Mouse (Mus musculus) forebrain, embryonic 11.5 days (tissue): ENCODE data around the gene Rarg. TPM values are rescaled to one million over a fixed set of nuclear protein-coding genes. Genes with fewer than 3 reads are reported as not detected.
A peak's percentile ranks its signal among the peaks of the same experiment; 100 is the strongest.

Experiments
- ATAC-seq: fragments of 200-750 bp; cut with Nextera tagmentation; replicated peaks from 2 replicates; pipeline ENCODE4 v1.8.0; 2017; ENCODE audit warnings: moderate TSS enrichment; ENCODE audit not compliant: low FRiP score
- DNase-seq: peaks from one replicate; pipeline ENCODE4 v3.0.0-alpha.2; 2017; ENCODE audit warnings: low spot score
- H3K27ac ChIP-seq: fragments of 300-500 bp; sonication (generic); 2 replicates; pipeline ENCODE4 v1.5.1; 2014; ENCODE audit warnings: low read depth, low read length
- H3K27me3 ChIP-seq: fragments of 300-500 bp; sonication (generic); 2 replicates; pipeline ENCODE4 v1.6.1; 2014; ENCODE audit warnings: mild to moderate bottlenecking, low read length, mixed read lengths; ENCODE audit not compliant: control insufficient read depth, insufficient read depth
- H3K36me3 ChIP-seq: fragments of 300-500 bp; sonication (generic); 2 replicates; pipeline ENCODE4 v1.6.1; 2014; ENCODE audit warnings: mild to moderate bottlenecking, low read length, moderate library complexity, mixed read lengths; ENCODE audit not compliant: control insufficient read depth, insufficient read depth
- H3K4me1 ChIP-seq: fragments of 300-500 bp; sonication (generic); replicated peaks from 2 replicates; pipeline ENCODE4 v1.6.1; 2014; ENCODE audit warnings: low read length, mixed read lengths; ENCODE audit not compliant: control insufficient read depth, insufficient read depth
- H3K4me2 ChIP-seq: fragments of 300-500 bp; sonication (generic); 2 replicates; pipeline ENCODE4 v1.6.1; 2014; ENCODE audit warnings: low read depth, mild to moderate bottlenecking, low read length, moderate library complexity, mixed read lengths; ENCODE audit not compliant: severe bottlenecking
- H3K4me3 ChIP-seq: fragments of 300-500 bp; sonication (generic); 2 replicates; pipeline ENCODE4 v1.5.1; 2014; ENCODE audit warnings: low read depth, low read length
- H3K9ac ChIP-seq: fragments of 300-500 bp; sonication (generic); 2 replicates; pipeline ENCODE4 v1.6.1; 2014; ENCODE audit warnings: low read length
- H3K9me3 ChIP-seq: fragments of 300-500 bp; sonication (generic); 2 replicates; pipeline ENCODE4 v1.6.1; 2016; ENCODE audit warnings: low read length, mixed read lengths; ENCODE audit not compliant: control insufficient read depth
- WGBS: fragments of 180-500 bp; shearing (Covaris S2); extraction: QIAGEN DNeasy Blood & Tissue Kit; methylation state at CpG from one replicate; pipeline ENCODE4 v1.1.7; 2014; 5-methylcytosine and 5-hydroxymethylcytosine counted together
- polyA plus RNA-seq: library from polyadenylated mRNA; unstranded; fragments of >200 nt; fragmentation: Nextera tagmentation; extraction: Ambion mirVana; gene quantifications from 2 replicates; pipeline ENCODE4 v1.2.1, GENCODE M21; 2014

The Rarg gene
- polyA plus RNA-seq, 1 experiment from 2014 or later = 19.7 TPM

- no peak overlapping the region for H3K4me3 ChIP-seq
- peak overlapping the region; percentile 31; the same call in 1 of the 2 replicates for H3K27ac ChIP-seq
- no peak for ATAC-seq
- 47% methylated on average over 9 of the region's 9 CpGs for WGBS
- no peaks in the 10 kb centered on the region for H3K36me3 ChIP-seq
- H3K27me3 ChIP-seq = peaks cover 25% of the 10 kb centered on the region
- no peak for DNase-seq
- peaks cover 28% of the 10 kb centered on the region for H3K4me1 ChIP-seq
- no peaks in the 10 kb centered on the region for H3K9me3 ChIP-seq
- no peak overlapping the region for H3K4me2 ChIP-seq
- no peak overlapping the region; the same call in 1 of the 2 replicates for H3K9ac ChIP-seq
These were observed 7.3 kb downstream of the Rarg start for GRCm38 (mm10) chr15:102249967-102250366.

- Histone ChIP-seq H3K4me3 (0 out of 2 replicates have a peak overlapping the region, but pooled peaks have one; percentile 3), H3K4me2 (peak overlapping the region; percentile 32; the same call in 1 of the 2 replicates), H3K27me3 (peaks cover 31% of the 10 kb centered on the region), H3K36me3 (no peaks in the 10 kb centered on the region), H3K9ac (peak overlapping the region; percentile 48), H3K9me3 (no peaks in the 10 kb centered on the region), H3K27ac (peak overlapping the region; percentile 41; the same call in 1 of the 2 replicates), H3K4me1 (peaks cover 28% of the 10 kb centered on the region)
- no peak for DNase-seq
- WGBS = 1% methylated on average over 12 of the region's 13 CpGs
- ATAC-seq = no peak
These were observed 8.0 kb downstream of the Rarg start for GRCm38 (mm10) chr15:102249251-102249691.

- Histone ChIP-seq H3K27me3 (peaks cover 36% of the 10 kb centered on the region), H3K4me2 (no peak overlapping the region; the same call in 1 of the 2 replicates), H3K4me3 (no peak overlapping the region), H3K27ac (peak overlapping the region; percentile 21; the same call in 1 of the 2 replicates), H3K9me3 (no peaks in the 10 kb centered on the region), H3K9ac (no peak overlapping the region), H3K36me3 (no peaks in the 10 kb centered on the region), H3K4me1 (peaks cover 30% of the 10 kb centered on the region)
- WGBS = 0% methylated on average over 3 of the region's 3 CpGs
- ATAC-seq = no peak
- DNase-seq = no peak
These were observed 8.5 kb downstream of the Rarg start for GRCm38 (mm10) chr15:102248812-102249191.

GRCm38 (mm10) chr15:102248131-102248811 lies 9.0 kb downstream of the Rarg start:
- Histone ChIP-seq H3K4me2 (peak overlapping the region; percentile 78), H3K27me3 (peaks cover 41% of the 10 kb centered on the region), H3K27ac (peak overlapping the region; percentile 33), H3K4me3 (peak overlapping the region; percentile 54), H3K9me3 (no peaks in the 10 kb centered on the region), H3K36me3 (no peaks in the 10 kb centered on the region), H3K4me1 (peaks cover 35% of the 10 kb centered on the region), H3K9ac (peak overlapping the region; percentile 45; the same call in 1 of the 2 replicates)
- WGBS = 3% methylated on average over 8 of the region's 8 CpGs
- ATAC-seq = no peak
- DNase-seq = no peak

GRCm38 (mm10) chr15:102247252-102248130 lies 9.8 kb downstream of the Rarg start:
- no peaks in the 10 kb centered on the region for H3K9me3 ChIP-seq
- H3K36me3 ChIP-seq = no peaks in the 10 kb centered on the region
- under 1% methylated on average over 62 of the region's 65 CpGs for WGBS
- H3K4me3 ChIP-seq = peak overlapping the region; percentile 54
- peak overlapping the region; percentile 78 for H3K4me2 ChIP-seq
- peak; percentile 82 for DNase-seq
- peak; percentile 47 for ATAC-seq
- H3K27ac ChIP-seq = peak overlapping the region; percentile 33
- peaks cover 36% of the 10 kb centered on the region for H3K4me1 ChIP-seq
- H3K9ac ChIP-seq = peak overlapping the region; percentile 45
- peaks cover 43% of the 10 kb centered on the region for H3K27me3 ChIP-seq

GRCm38 (mm10) chr15:102246866-102247251 lies 10.5 kb downstream of the Rarg start:
- Histone ChIP-seq H3K4me3 (peak overlapping the region; percentile 54), H3K36me3 (no peaks in the 10 kb centered on the region), H3K27ac (peak overlapping the region; percentile 33; the same call in 1 of the 2 replicates), H3K9ac (peak overlapping the region; percentile 45), H3K9me3 (no peaks in the 10 kb centered on the region), H3K4me2 (peak overlapping the region; percentile 78), H3K4me1 (peaks cover 36% of the 10 kb centered on the region), H3K27me3 (peaks cover 43% of the 10 kb centered on the region)
- under 1% methylated on average over 35 of the region's 35 CpGs for WGBS
- ATAC-seq (peak; percentile 66), DNase-seq (peak; percentile 93)

- H3K4me1 ChIP-seq = peaks cover 36% of the 10 kb centered on the region
- no peak overlapping the region; the same call in 1 of the 2 replicates for H3K27ac ChIP-seq
- peak overlapping the region; percentile 54 for H3K4me3 ChIP-seq
- peak; percentile 84 for DNase-seq
- H3K9ac ChIP-seq = peak overlapping the region; percentile 54
- ATAC-seq = peak; percentile 69
- no peaks in the 10 kb centered on the region for H3K9me3 ChIP-seq
- H3K27me3 ChIP-seq = peaks cover 43% of the 10 kb centered on the region
- WGBS = under 1% methylated on average over 39 of the region's 44 CpGs
- H3K4me2 ChIP-seq = peak overlapping the region; percentile 78
- H3K36me3 ChIP-seq = no peaks in the 10 kb centered on the region
These were observed 11.2 kb downstream of the Rarg start for GRCm38 (mm10) chr15:102245891-102246741.

- H3K27ac ChIP-seq = no peak overlapping the region
- peaks cover 36% of the 10 kb centered on the region for H3K4me1 ChIP-seq
- DNase-seq = no peak
- ATAC-seq = no peak
- no peaks in the 10 kb centered on the region for H3K9me3 ChIP-seq
- peaks cover 43% of the 10 kb centered on the region for H3K27me3 ChIP-seq
- H3K4me2 ChIP-seq = peak overlapping the region; percentile 78
- H3K4me3 ChIP-seq = peak overlapping the region; percentile 54
- 8% methylated on average over 14 of the region's 14 CpGs for WGBS
- H3K9ac ChIP-seq = peak overlapping the region; percentile 54
- H3K36me3 ChIP-seq = no peaks in the 10 kb centered on the region
These were observed 11.8 kb downstream of the Rarg start for GRCm38 (mm10) chr15:102245461-102245881.
